Mouse (Mus musculus): Measurements from ENCODE around the gene Olfr168.
"Not testable (repeated sequence)": the region's sequence is repeated elsewhere in the genome, so short reads cannot be mapped to it uniquely, and the experiment has no call there.

Gene Olfr168

GRCm38 (mm10) chr16:19535455-19535854 lies at the start of gene Olfr168:
TSS of gene Olfr168 (minus strand) at chr16:19535555.
- no peak for DNase-seq (ENCODE audit: low spot score in 2 of 2)

- DNase-seq (ENCODE audit: low spot score in 2 of 2), result not testable (repeated sequence)
Measured at GRCm38 (mm10) chr16:19571709-19572108, 36.4 kb upstream of the Olfr168 start, which contains the start of gene Olfr169. TSS of gene Olfr169 (minus strand) at chr16:19571809.

- not testable (repeated sequence) for DNase-seq (ENCODE audit: low spot score in 2 of 2)
Measured at GRCm38 (mm10) chr16:19553429-19553828, 18.1 kb upstream of the Olfr168 start.

- not testable (repeated sequence) for DNase-seq (ENCODE audit: low spot score in 2 of 2)
Measured at GRCm38 (mm10) chr16:19552246-19552645, 16.9 kb upstream of the Olfr168 start.

GRCm38 (mm10) chr16:19522166-19522565 lies 13.2 kb downstream of the Olfr168 start, which contains the start of gene Olfr167:
TSS of gene Olfr167 (minus strand) at chr16:19522266.
- no peak for DNase-seq (ENCODE audit: low spot score in 2 of 2)

- DNase-seq (ENCODE audit: low spot score in 2 of 2), result no peak
Measured at GRCm38 (mm10) chr16:19483394-19483793, 52.0 kb downstream of the Olfr168 start, which contains the start of gene Olfr166. TSS of gene Olfr166 (plus strand) at chr16:19483694.
